Mouse (Mus musculus) midbrain, embryonic 12.5 days (tissue): ENCODE data around the gene Odf3. TPM values are rescaled to one million over a fixed set of nuclear protein-coding genes. Genes with fewer than 3 reads are reported as not detected.
"Not testable (repeated sequence)": the region's sequence is repeated elsewhere in the genome, so short reads cannot be mapped to it uniquely, and the experiment has no call there.

Source experiments
- ATAC-seq: fragments of 200-750 bp; cut with Nextera tagmentation; 2 replicates; pipeline ENCODE4 v1.8.0; 2017; ENCODE audit warnings: low read depth, moderate TSS enrichment, moderate library complexity; ENCODE audit not compliant: low FRiP score
- H3K27ac ChIP-seq: fragments of 300-500 bp; sonication (generic); replicated peaks from 2 replicates; pipeline ENCODE4 v1.5.1; 2016; ENCODE audit warnings: mild to moderate bottlenecking
- H3K27me3 ChIP-seq: fragments of 300-500 bp; sonication (generic); 2 replicates; pipeline ENCODE4 v1.6.1; 2016; ENCODE audit warnings: mild to moderate bottlenecking
- H3K36me3 ChIP-seq: fragments of 300-500 bp; sonication (generic); 2 replicates; pipeline ENCODE4 v1.6.1; 2016
- H3K4me1 ChIP-seq: fragments of 300-500 bp; sonication (generic); 2 replicates; pipeline ENCODE4 v1.6.1; 2016
- H3K4me2 ChIP-seq: fragments of 300-500 bp; sonication (generic); replicated peaks from 2 replicates; pipeline ENCODE4 v1.6.1; 2016; ENCODE audit warnings: mild to moderate bottlenecking, moderate library complexity
- H3K4me3 ChIP-seq: fragments of 300-500 bp; sonication (generic); 2 replicates; pipeline ENCODE4 v1.5.1; 2016; ENCODE audit warnings: mild to moderate bottlenecking
- H3K9ac ChIP-seq: fragments of 300-500 bp; sonication (generic); replicated peaks from 2 replicates; pipeline ENCODE4 v1.6.1; 2016; ENCODE audit warnings: mild to moderate bottlenecking, moderate library complexity
- H3K9me3 ChIP-seq: fragments of 300-500 bp; sonication (generic); 2 replicates; pipeline ENCODE4 v1.6.1; 2016; ENCODE audit warnings: mild to moderate bottlenecking
- WGBS: fragments of 180-500 bp; shearing (Covaris S2); methylation state at CpG from one replicate; pipeline ENCODE4 v1.1.7; 2016; 5-methylcytosine and 5-hydroxymethylcytosine counted together
- polyA plus RNA-seq: library from polyadenylated mRNA; unstranded; fragments of >200 nt; fragmentation: Nextera tagmentation; extraction: Ambion mirVana; gene quantifications from 2 replicates; pipeline ENCODE4 v1.2.1, GENCODE M21; 2016

The Odf3 gene
- polyA plus RNA-seq, 1 experiment from 2014 or later: not detected

GRCm38 (mm10) chr7:140859997-140860396 is 12.4 kb downstream of the Odf3 start:
- Histone ChIP-seq H3K27ac (no peak overlapping the region), H3K4me2 (no peak overlapping the region), H3K36me3 (peaks cover 66% of the 10 kb centered on the region), H3K4me3 (no peak overlapping the region), H3K27me3 (no peaks in the 10 kb centered on the region), H3K4me1 (peaks cover 30% of the 10 kb centered on the region), H3K9ac (no peak overlapping the region), H3K9me3 (no peaks in the 10 kb centered on the region)
- 69% methylated on average over 6 of the region's 6 CpGs for WGBS
- no peak for ATAC-seq

DNA sequence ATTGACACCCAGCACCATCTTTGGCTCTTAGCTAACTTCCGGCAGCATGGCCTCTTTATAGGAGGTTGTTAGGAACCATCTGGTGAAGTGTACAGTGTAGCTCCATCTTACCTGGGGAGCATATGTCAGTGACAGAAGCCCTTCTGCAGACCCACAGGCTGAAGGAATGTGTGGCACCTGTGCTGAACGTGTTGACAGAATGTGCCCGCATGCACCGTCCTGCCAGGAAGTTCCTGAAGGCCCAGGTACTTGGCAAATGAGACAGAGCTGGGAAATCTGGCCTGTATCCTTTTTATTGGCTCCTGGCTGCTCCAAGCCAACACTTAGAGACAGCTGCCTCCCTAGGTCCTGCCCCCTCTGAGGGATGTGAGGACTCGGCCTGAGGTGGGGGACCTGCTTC is 13.1 kb downstream of the Odf3 start:
- Histone ChIP-seq H3K9ac (no peak overlapping the region), H3K27ac (no peak overlapping the region), H3K36me3 (peaks cover 69% of the 10 kb centered on the region), H3K27me3 (no peaks in the 10 kb centered on the region), H3K4me3 (no peak overlapping the region), H3K4me2 (no peak overlapping the region), H3K9me3 (no peaks in the 10 kb centered on the region), H3K4me1 (peaks cover 22% of the 10 kb centered on the region)
- ATAC-seq: no peak
- 91% methylated on average over 5 of the region's 5 CpGs for WGBS

GRCm38 (mm10) chr7:140864761-140865160 is 17.2 kb downstream of the Odf3 start:
- 89% methylated on average over 12 of the region's 12 CpGs for WGBS
- no peaks in the 10 kb centered on the region for H3K9me3 ChIP-seq
- H3K4me3 ChIP-seq: no peak overlapping the region
- no peak for ATAC-seq
- no peaks in the 10 kb centered on the region for H3K27me3 ChIP-seq
- no peak overlapping the region for H3K9ac ChIP-seq
- no peak overlapping the region for H3K4me2 ChIP-seq
- no peak overlapping the region for H3K27ac ChIP-seq
- H3K4me1 ChIP-seq: 0 out of 2 replicates have a peak, but pooled peaks cover 2% of the 10 kb centered on the region
- H3K36me3 ChIP-seq: peaks cover 70% of the 10 kb centered on the region

GRCm38 (mm10) chr7:140874224-140874623 is 26.6 kb downstream of the Odf3 start:
- Histone ChIP-seq H3K4me1 (no peaks in the 10 kb centered on the region), H3K9ac (no peak overlapping the region), H3K9me3 (no peaks in the 10 kb centered on the region), H3K36me3 (peaks cover 23% of the 10 kb centered on the region; the same call in 1 of the 2 replicates), H3K4me2 (no peak overlapping the region), H3K27ac (no peak overlapping the region), H3K4me3 (no peak overlapping the region), H3K27me3 (no peaks in the 10 kb centered on the region)
- WGBS: 94% methylated on average over 4 of the region's 4 CpGs
- no peak for ATAC-seq

- peaks cover 6% of the 10 kb centered on the region for H3K4me1 ChIP-seq
- H3K4me3 ChIP-seq: no peak overlapping the region
- no peak for ATAC-seq
- H3K9me3 ChIP-seq: no peaks in the 10 kb centered on the region
- no peak overlapping the region for H3K4me2 ChIP-seq
- no peak overlapping the region for H3K9ac ChIP-seq
- H3K27ac ChIP-seq: no peak overlapping the region
- WGBS: 88% methylated on average over 6 of the region's 6 CpGs
- no peaks in the 10 kb centered on the region for H3K27me3 ChIP-seq
- peaks cover 23% of the 10 kb centered on the region; the same call in 1 of the 2 replicates for H3K36me3 ChIP-seq
These were observed 29.8 kb downstream of the Odf3 start for GRCm38 (mm10) chr7:140877364-140877763.

DNA sequence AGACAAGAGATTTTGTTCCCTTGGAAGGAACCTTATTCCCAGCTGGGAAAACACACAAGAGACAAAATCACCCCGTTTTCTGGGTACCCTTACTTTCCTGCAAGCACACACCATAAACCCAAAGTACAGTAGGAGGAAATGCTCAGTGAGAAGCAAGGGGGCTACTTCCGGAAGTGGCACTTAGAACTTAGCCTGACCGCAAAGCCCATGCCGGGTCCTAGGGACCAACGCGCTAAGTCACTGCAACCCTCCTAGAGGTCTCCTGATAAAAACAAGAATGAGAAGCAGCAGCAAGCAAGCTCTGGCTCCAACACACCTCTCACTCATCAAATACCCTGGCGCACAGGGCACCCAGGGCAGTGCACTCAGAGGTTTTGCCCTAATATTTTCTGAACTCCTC is 31.8 kb downstream of the Odf3 start:
- WGBS: 89% methylated on average over 7 of the region's 7 CpGs
- H3K27me3 ChIP-seq: no peaks in the 10 kb centered on the region
- H3K4me2 ChIP-seq: no peak overlapping the region
- H3K4me1 ChIP-seq: peaks cover 17% of the 10 kb centered on the region
- peaks cover 23% of the 10 kb centered on the region; the same call in 1 of the 2 replicates for H3K36me3 ChIP-seq
- H3K9ac ChIP-seq: no peak overlapping the region
- no peak overlapping the region for H3K4me3 ChIP-seq
- no peak for ATAC-seq
- no peak overlapping the region for H3K27ac ChIP-seq
- no peaks in the 10 kb centered on the region for H3K9me3 ChIP-seq

- Histone ChIP-seq H3K36me3 (peaks cover 19% of the 10 kb centered on the region), H3K4me3 (no peak overlapping the region), H3K9ac (no peak overlapping the region), H3K9me3 (no peaks in the 10 kb centered on the region), H3K27ac (no peak overlapping the region), H3K27me3 (no peaks in the 10 kb centered on the region), H3K4me2 (no peak overlapping the region), H3K4me1 (peaks cover 17% of the 10 kb centered on the region)
- ATAC-seq: no peak
- WGBS: 87% methylated on average over 3 of the region's 3 CpGs
These were observed 32.8 kb downstream of the Odf3 start for GRCm38 (mm10) chr7:140880419-140880818.

GRCm38 (mm10) chr7:140880865-140881515 is 33.4 kb downstream of the Odf3 start:
- Histone ChIP-seq H3K4me3 (peak overlapping the region; percentile 94), H3K9ac (peak overlapping the region; percentile 92; the same call in 1 of the 2 replicates), H3K36me3 (peaks cover 19% of the 10 kb centered on the region), H3K4me1 (peaks cover 17% of the 10 kb centered on the region), H3K27me3 (no peaks in the 10 kb centered on the region), H3K4me2 (peak overlapping the region; percentile 77), H3K9me3 (no peaks in the 10 kb centered on the region), H3K27ac (no peak overlapping the region)
- WGBS: 34% methylated on average over 8 of the region's 8 CpGs
- no peak for ATAC-seq

DNA sequence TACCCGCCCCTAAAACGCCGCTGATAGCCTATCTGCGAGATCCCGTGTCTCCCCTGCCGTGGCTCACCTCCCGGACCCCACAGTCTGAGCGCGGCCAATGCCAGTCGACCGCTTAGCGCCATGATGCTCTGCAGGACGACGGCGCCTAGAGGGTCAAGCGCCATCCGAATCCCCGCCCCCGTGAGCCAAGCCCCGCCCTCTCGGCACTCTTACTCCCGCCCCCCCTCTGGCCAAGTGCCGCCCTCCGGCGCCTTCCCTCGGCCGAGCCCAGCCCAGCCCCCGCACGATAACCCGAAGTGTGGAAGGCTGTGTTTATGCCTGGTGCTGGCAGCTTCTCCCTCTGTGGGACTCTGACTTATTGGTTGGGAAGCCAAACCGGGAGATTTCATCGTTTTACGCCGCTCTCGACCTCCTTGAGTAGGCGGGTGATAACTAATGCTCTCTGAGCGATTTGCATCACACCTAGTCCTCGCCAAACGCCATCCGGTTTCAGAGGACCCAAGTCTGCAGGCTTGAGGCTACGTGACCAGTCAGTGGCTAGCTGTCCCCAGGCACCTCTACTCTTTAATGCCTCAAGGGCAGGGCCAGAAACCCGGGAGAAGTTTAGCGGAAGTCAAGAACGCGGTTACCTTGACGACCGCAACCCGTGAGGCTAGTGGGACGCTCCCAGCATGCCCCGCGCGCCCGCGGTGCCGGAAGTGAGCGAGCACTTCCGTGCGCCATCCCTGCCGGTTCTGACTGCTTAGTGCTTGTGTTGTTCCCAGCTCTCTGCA is 34.3 kb downstream of the Odf3 start, which contains the start of the genes Psmd13 and Sirt3:
Gene Psmd13, plus strand, starts transcription at position 273 of the 773 bp plus-strand sequence.
Gene Sirt3, minus strand, starts transcription at position 614 of the 773 bp plus-strand sequence.
- Histone ChIP-seq H3K9me3 (no peaks in the 10 kb centered on the region), H3K27ac (peak within 1 kb of the TSS; percentile 86), H3K4me1 (peaks cover 17% of the 10 kb centered on the region), H3K36me3 (peaks cover 19% of the 10 kb centered on the region), H3K27me3 (no peaks in the 10 kb centered on the region), H3K4me2 (peak within 1 kb of the TSS; percentile 77), H3K4me3 (peak within 1 kb of the TSS; percentile 94), H3K9ac (peak within 1 kb of the TSS; percentile 92)
- under 1% methylated on average over 58 of the region's 59 CpGs for WGBS
- peak; percentile 95 for ATAC-seq

GRCm38 (mm10) chr7:140882469-140882803 is 34.8 kb downstream of the Odf3 start:
- Histone ChIP-seq H3K4me3 (peak overlapping the region; percentile 94), H3K27ac (peak overlapping the region; percentile 86), H3K9ac (peak overlapping the region; percentile 92), H3K4me1 (peaks cover 17% of the 10 kb centered on the region), H3K36me3 (peaks cover 21% of the 10 kb centered on the region), H3K9me3 (no peaks in the 10 kb centered on the region), H3K4me2 (peak overlapping the region; percentile 77), H3K27me3 (no peaks in the 10 kb centered on the region)
- under 1% methylated on average over 12 of the region's 12 CpGs for WGBS
- peak; percentile 72 for ATAC-seq

DNA sequence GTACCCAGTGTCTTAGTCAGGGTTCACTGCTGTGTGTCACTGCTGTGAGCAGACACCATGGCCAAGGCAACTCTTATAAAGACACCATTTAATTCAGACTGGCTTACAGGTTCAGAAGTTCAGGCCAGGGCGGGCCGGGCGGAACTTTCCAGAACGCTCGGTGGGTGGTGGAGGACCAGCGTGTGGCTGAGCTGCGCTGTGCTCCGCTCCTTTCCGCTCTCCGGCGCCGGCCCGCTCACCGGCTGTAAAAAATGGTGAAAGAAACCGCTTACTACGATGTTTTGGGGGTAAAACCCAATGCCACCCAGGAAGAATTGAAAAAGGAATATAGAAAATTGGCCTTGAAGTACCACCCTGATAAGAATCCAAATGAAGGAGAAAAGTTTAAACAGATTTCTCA is 43.0 kb downstream of the Odf3 start:
- H3K4me3 ChIP-seq, H3K9me3 ChIP-seq, ATAC-seq, H3K27me3 ChIP-seq, H3K27ac ChIP-seq, H3K4me1 ChIP-seq, H3K4me2 ChIP-seq, H3K9ac ChIP-seq: not testable (repeated sequence)
- peaks cover 81% of the 10 kb centered on the region for H3K36me3 ChIP-seq
- WGBS: 97% methylated on average over 16 of the region's 16 CpGs

DNA sequence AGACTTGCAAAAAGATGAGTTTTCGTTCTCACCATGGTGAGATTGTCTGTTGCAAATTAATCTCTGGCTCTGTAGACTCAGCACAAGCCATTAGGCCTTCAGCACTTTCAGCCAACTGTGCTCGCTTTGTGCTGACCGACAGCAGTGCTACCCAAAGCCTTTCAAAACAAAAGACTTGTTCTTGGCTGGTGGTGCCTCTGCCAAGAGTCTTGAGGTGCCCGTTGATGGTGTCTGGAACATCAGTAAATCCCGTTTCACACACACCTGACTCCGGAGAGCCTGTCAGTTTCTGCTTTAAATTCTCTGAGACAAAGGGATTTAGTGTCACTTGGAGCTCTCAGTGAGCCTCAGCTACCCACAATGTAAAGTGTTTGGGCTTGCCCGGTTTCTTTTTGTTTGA is 46.4 kb downstream of the Odf3 start:
- Histone ChIP-seq H3K27me3 (no peaks in the 10 kb centered on the region), H3K36me3 (peaks cover 82% of the 10 kb centered on the region), H3K4me2 (no peak overlapping the region), H3K4me3 (no peak overlapping the region), H3K9me3 (no peaks in the 10 kb centered on the region), H3K4me1 (no peaks in the 10 kb centered on the region), H3K27ac (no peak overlapping the region), H3K9ac (no peak overlapping the region)
- WGBS: 90% methylated on average over 7 of the region's 7 CpGs
- ATAC-seq: no peak
